Mouse (Mus musculus): ENCODE measurements around the gene Rasgrp2.
A peak's percentile ranks its signal among the peaks of the same experiment; 100 is the strongest.

Rasgrp2 gene

GRCm38 (mm10) chr19:6407816-6408510, 8.8 kb downstream of the Rasgrp2 start:
- DNase-seq (ENCODE audit: low spot score) = no peak

DNA sequence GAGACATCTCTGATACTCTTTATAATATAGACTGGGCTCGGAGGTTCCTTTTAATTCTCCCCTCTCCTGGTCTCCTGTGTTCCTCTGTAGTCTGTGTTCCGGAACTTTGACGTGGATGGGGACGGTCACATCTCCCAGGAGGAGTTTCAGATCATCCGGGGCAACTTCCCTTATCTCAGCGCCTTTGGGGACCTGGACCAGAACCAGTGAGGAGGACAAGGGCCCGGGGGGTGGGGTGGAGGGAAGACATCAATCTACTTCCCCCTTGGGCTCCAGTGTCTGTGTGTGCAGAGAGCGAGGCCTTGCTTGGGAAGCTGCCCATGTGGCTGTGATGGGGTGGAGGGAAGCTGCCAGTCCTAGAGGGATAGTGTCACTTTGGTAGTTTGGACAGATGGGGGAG, 9.6 kb downstream of the Rasgrp2 start:
- DNase-seq (ENCODE audit: low spot score) = no peak

DNA sequence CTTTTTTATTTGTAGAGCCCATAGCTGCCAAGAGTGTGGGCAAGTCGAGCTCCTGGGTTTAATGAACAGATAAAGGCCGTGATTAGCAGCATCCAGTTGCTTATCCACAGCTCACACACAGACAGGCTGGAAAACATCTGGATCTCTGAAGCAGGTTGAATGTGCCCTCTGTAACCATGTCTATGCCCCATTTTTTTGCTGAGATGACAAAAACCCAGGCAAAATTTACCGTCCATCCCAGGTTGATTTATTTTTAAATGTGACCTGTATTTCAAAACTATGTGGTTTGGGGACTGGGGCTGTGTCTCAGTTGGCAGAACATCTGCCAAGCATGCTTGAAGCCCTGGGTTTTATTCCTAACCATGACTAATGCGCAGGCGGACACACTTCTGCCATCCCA, 10.0 kb downstream of the Rasgrp2 start:
- DNase-seq (ENCODE audit: low spot score) = no peak

DNA sequence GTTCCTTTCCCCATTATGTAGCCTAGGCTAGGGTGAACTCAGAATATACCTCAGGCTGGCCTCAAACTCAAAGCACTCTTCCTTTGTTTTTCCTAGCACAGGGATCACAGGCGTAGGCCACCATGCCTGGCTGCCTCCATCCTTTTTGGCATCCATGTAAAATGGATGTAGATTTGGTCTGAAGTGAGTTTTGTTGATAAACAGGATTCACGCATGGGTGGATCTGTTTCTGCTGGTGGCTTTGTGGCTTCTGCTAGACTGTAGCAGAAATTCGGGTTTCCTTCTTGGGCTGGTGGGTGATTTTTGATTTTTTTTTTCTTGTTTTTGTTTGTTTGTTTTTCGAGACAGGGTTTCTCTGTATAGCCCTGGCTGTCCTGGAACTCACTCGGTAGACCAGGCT, 10.8 kb downstream of the Rasgrp2 start:
- no peak for DNase-seq (ENCODE audit: low spot score)

DNA sequence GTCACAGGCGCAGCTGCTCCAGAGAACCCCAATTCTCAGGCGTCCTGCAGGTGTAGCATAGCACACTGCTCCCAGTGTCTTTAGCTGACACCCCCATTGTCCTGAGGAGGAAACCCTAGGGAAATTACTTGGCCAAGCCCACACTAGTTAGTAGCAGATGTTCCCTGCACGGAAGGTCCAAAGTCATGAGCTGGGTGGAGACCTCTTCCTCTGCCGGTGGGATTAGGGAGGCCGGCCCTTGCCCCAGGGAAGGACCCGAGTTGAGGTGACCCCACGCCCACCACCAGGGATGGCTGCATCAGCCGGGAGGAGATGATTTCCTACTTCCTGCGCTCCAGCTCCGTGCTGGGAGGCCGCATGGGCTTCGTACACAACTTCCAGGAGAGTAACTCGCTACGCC, 13.7 kb downstream of the Rasgrp2 start:
- no peak for DNase-seq (ENCODE audit: low spot score)

GRCm38 (mm10) chr19:6415454-6415853, 16.3 kb downstream of the Rasgrp2 start:
- DNase-seq (ENCODE audit: low spot score) = no peak

GRCm38 (mm10) chr19:6416124-6416770, 17.1 kb downstream of the Rasgrp2 start:
- DNase-seq (ENCODE audit: low spot score) = no peak

GRCm38 (mm10) chr19:6416894-6417761, 18.0 kb downstream of the Rasgrp2 start:
- DNase-seq (ENCODE audit: low spot score) = no peak

- peak; percentile 65 for DNase-seq (ENCODE audit: low spot score)
Observed at GRCm38 (mm10) chr19:6418233-6418879, 19.2 kb downstream of the Rasgrp2 start, which contains the start of gene Nrxn2. Gene Nrxn2 (plus strand): TSS chr19:6418731.

DNA sequence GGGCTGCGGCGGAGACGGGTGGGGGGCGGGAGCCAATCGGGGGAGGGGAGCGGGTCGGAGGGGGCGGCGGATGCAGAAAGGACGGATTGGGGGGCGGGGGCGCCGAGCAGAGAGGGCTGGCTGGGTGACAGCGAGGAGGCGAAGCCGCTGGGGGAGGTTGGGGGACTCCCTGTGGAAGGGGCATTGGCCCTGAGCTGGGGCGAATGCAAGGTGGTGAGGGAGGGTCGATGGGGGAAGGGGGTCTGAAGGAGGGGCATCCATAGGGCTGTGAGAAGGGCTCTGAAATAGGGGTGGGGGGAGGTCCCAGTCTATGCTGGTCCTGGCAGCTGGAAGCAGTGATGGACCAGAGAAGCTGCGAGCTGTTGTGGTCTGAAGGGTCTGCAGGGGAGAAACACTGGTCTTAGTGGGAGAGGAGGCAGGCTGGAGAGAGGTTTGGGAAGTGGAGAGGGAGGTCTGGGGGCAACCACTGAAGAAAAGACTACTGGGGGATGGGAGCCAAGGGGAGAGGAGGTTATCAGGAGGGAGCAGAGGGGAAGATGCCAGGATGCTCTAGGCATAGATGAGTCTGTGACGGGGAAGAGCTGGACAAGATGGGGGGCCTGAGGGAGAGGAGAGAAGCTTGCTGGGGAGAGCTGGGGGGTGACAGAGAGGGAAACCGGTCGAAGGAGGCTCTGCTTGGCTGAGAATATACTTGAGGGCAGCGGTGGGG, 20.0 kb downstream of the Rasgrp2 start:
- no peak for DNase-seq (ENCODE audit: low spot score)

GRCm38 (mm10) chr19:6419805-6420310, 20.7 kb downstream of the Rasgrp2 start:
- DNase-seq (ENCODE audit: low spot score) = no peak

DNA sequence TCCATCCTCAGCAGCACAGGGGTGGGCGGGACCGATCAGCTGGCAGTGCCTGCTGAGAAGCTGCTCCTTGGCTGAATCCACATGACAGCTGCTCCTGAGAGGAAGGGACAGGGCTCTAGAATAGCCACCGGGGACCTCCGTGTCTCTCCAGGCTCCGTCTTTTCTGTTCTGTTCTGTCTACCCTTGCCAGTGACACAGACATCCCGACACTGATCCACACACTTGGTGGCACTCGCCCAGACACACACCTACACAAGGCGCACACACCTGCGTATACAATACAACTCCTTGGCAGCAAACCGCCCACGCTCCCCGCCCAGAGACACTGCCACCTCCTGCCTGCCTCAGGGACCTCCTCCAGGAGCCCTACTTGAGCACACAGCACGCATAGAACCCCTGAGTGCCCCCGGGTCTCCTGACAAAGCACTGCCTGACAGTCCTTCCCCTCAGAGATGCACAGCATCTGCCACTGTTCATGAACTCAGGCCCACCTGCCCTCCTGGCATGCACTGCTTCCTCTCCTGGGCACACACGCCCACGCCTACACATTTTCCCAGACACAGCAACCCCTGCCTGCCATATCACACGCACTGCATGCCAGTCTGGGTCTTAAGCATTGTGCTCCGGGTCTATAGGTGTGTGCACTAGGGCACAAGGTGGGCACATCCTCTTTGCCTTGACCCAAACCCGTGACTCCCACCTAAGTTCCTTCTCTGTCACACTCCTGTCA, 21.5 kb downstream of the Rasgrp2 start:
- DNase-seq (ENCODE audit: low spot score) = no peak

- no peak for DNase-seq (ENCODE audit: low spot score)
Observed at GRCm38 (mm10) chr19:6421211-6421590, 22.1 kb downstream of the Rasgrp2 start.

- no peak for DNase-seq (ENCODE audit: low spot score)
Observed at GRCm38 (mm10) chr19:6422014-6422413, 22.9 kb downstream of the Rasgrp2 start.

GRCm38 (mm10) chr19:6423241-6423640, 24.1 kb downstream of the Rasgrp2 start:
- DNase-seq (ENCODE audit: low spot score) = no peak

DNA sequence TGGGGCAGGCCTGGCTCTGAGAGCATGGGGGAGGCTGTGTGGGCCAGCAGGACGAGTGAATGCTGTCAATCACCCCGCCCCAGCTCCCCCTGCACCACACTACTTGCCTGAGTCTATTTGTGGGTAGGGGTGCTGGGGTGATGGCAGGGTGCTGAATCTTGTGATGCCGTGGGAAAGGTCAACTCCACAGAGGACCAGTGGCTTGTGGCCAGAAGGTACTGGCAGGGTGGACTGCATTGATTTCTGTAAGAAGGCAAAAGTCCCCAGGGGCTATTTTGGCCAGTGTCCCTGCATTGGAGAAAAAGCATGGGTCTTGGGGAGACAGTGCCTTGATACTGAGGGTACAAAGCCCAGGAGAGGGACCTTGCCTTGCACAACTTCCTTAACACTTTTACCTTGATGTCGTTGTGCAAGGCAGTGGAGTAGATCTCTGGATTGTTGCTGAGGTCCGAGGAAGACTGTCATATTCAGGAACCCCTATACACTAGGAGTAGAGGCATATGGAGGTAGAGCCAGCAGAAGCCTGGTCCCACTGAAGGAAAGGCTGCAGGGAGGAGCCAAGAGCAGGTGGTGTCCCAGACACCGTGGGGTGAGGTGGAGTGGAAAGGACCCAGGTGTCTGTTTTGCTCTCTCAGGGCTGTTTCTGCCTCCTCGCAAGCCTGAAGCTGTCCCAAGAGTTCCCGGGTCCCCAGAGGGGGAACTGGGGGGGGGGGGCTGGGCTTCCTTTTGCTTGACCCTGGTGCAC, 25.2 kb downstream of the Rasgrp2 start:
- no peak for DNase-seq (ENCODE audit: low spot score)

DNA sequence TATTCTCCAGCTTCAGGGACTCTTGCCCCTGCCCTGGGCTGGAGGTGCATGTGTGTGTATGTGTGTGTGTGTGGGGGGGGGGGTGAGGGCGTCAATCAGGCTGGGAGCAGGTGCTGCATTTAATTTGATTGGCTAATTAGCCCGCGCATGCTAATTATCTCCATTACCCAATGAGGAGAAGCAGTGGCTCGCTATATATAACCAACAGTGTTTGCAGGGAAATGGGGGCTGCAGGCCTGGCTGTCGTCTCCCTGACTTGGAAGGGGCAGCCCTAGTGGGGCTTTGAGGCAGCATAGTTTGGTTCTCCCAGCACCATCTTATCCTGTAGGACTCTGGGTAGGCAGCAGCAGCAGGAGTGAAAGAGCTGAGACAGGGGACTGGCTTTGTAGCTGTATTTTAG, 26.5 kb downstream of the Rasgrp2 start:
- DNase-seq (ENCODE audit: low spot score) = no peak

GRCm38 (mm10) chr19:6426703-6427500, 27.8 kb downstream of the Rasgrp2 start:
- peak; percentile 42 for DNase-seq (ENCODE audit: low spot score)
